Mouse (Mus musculus) neural tube, embryonic 13.5 days (tissue): ENCODE measurements around the gene Utf1. TPM values are rescaled to one million over a fixed set of nuclear protein-coding genes. Genes with fewer than 3 reads are reported as not detected.

Source experiments
- ATAC-seq: fragments of 200-750 bp; cut with Nextera tagmentation; 2 replicates; pipeline ENCODE4 v1.8.0; 2017; ENCODE audit warnings: low read depth, mild to moderate bottlenecking, moderate TSS enrichment, moderate library complexity
- H3K27ac ChIP-seq: fragments of 300-500 bp; sonication (generic); replicated peaks from 2 replicates; pipeline ENCODE4 v1.5.1; 2015; ENCODE audit warnings: moderate library complexity, mild to moderate bottlenecking, inconsistent platforms
- H3K27me3 ChIP-seq: fragments of 300-500 bp; sonication (generic); 2 replicates; pipeline ENCODE4 v1.6.1; 2015; ENCODE audit warnings: mild to moderate bottlenecking, inconsistent platforms
- H3K36me3 ChIP-seq: fragments of 300-500 bp; sonication (generic); 2 replicates; pipeline ENCODE4 v1.6.1; 2015; ENCODE audit warnings: mild to moderate bottlenecking, inconsistent platforms
- H3K4me1 ChIP-seq: fragments of 300-500 bp; sonication (generic); replicated peaks from 2 replicates; pipeline ENCODE4 v1.6.1; 2015; ENCODE audit warnings: inconsistent platforms
- H3K4me2 ChIP-seq: fragments of 300-500 bp; sonication (generic); 2 replicates; pipeline ENCODE4 v1.6.1; 2015; ENCODE audit warnings: inconsistent platforms, mild to moderate bottlenecking, moderate library complexity
- H3K4me3 ChIP-seq: fragments of 300-500 bp; sonication (generic); 2 replicates; pipeline ENCODE4 v1.5.1; 2015; ENCODE audit warnings: mild to moderate bottlenecking, inconsistent platforms
- H3K9ac ChIP-seq: fragments of 300-500 bp; sonication (generic); 2 replicates; pipeline ENCODE4 v1.6.1; 2015; ENCODE audit warnings: moderate library complexity, mild to moderate bottlenecking, inconsistent platforms
- H3K9me3 ChIP-seq: fragments of 300-500 bp; sonication (generic); 2 replicates; pipeline ENCODE4 v1.6.1; 2016; ENCODE audit warnings: inconsistent platforms
- WGBS: fragments of 180-500 bp; shearing (Covaris S2); methylation state at CpG from one replicate; pipeline ENCODE4 v1.1.7; 2015; 5-methylcytosine and 5-hydroxymethylcytosine counted together
- polyA plus RNA-seq: library from polyadenylated mRNA; unstranded; fragments of >200 nt; fragmentation: Nextera tagmentation; extraction: Ambion mirVana; gene quantifications from 2 replicates; pipeline ENCODE4 v1.2.1, GENCODE M21; 2015

Utf1 gene
- polyA plus RNA-seq, 1 experiment from 2014 or later, result not detected

GRCm38 (mm10) chr7:139944291-139945240 lies 977 bp downstream of the Utf1 start:
- 0 out of 2 replicates have a peak, but pooled peaks have one; percentile 11 for ATAC-seq
- H3K4me2 ChIP-seq, result peak overlapping the region; percentile 54
- H3K4me1 ChIP-seq, result peaks cover 15% of the 10 kb centered on the region
- 3% methylated on average over 68 of the region's 68 CpGs for WGBS
- peaks cover 91% of the 10 kb centered on the region for H3K27me3 ChIP-seq
- H3K9ac ChIP-seq, result no peak overlapping the region
- H3K4me3 ChIP-seq, result peak overlapping the region; percentile 30
- H3K9me3 ChIP-seq, result no peaks in the 10 kb centered on the region
- no peaks in the 10 kb centered on the region for H3K36me3 ChIP-seq
- no peak overlapping the region for H3K27ac ChIP-seq

- no peak overlapping the region for H3K4me2 ChIP-seq
- no peak overlapping the region for H3K4me3 ChIP-seq
- peaks cover 24% of the 10 kb centered on the region for H3K4me1 ChIP-seq
- ATAC-seq, result no peak
- H3K9ac ChIP-seq, result no peak overlapping the region
- no peaks in the 10 kb centered on the region for H3K9me3 ChIP-seq
- H3K36me3 ChIP-seq, result no peaks in the 10 kb centered on the region
- no peak overlapping the region for H3K27ac ChIP-seq
- peaks cover 100% of the 10 kb centered on the region for H3K27me3 ChIP-seq
- WGBS, result 11% methylated on average over 5 of the region's 5 CpGs
These were observed 1.9 kb downstream of the Utf1 start for GRCm38 (mm10) chr7:139945516-139945915.

- Histone ChIP-seq H3K4me3 (no peak overlapping the region), H3K27ac (no peak overlapping the region), H3K4me1 (peaks cover 29% of the 10 kb centered on the region), H3K9me3 (no peaks in the 10 kb centered on the region), H3K27me3 (peaks cover 100% of the 10 kb centered on the region), H3K9ac (no peak overlapping the region), H3K4me2 (no peak overlapping the region), H3K36me3 (no peaks in the 10 kb centered on the region)
- no peak for ATAC-seq
- 20% methylated on average over 5 of the region's 5 CpGs for WGBS
These were observed 2.4 kb downstream of the Utf1 start for GRCm38 (mm10) chr7:139946032-139946431.

- H3K4me1 ChIP-seq, result peaks cover 18% of the 10 kb centered on the region
- no peak overlapping the region for H3K27ac ChIP-seq
- peak; percentile 77 for ATAC-seq
- peak overlapping the region; percentile 53 for H3K9ac ChIP-seq
- no peaks in the 10 kb centered on the region for H3K36me3 ChIP-seq
- H3K27me3 ChIP-seq, result peaks cover 76% of the 10 kb centered on the region
- peak overlapping the region; percentile 36 for H3K4me3 ChIP-seq
- H3K9me3 ChIP-seq, result no peaks in the 10 kb centered on the region
- H3K4me2 ChIP-seq, result peak overlapping the region; percentile 67
- under 1% methylated on average over 15 of the region's 15 CpGs for WGBS
These were observed 6.3 kb downstream of the Utf1 start for GRCm38 (mm10) chr7:139949893-139950282.

GRCm38 (mm10) chr7:139950283-139950971 lies 6.8 kb downstream of the Utf1 start:
- Histone ChIP-seq H3K27ac (no peak overlapping the region), H3K4me3 (peak overlapping the region; percentile 36), H3K4me1 (peaks cover 18% of the 10 kb centered on the region), H3K36me3 (no peaks in the 10 kb centered on the region), H3K9ac (peak overlapping the region; percentile 53), H3K4me2 (peak overlapping the region; percentile 67), H3K27me3 (peaks cover 76% of the 10 kb centered on the region), H3K9me3 (no peaks in the 10 kb centered on the region)
- ATAC-seq, result peak; percentile 74; the same call in 1 of the 2 replicates
- 1% methylated on average over 33 of the region's 33 CpGs for WGBS

- Histone ChIP-seq H3K36me3 (no peaks in the 10 kb centered on the region), H3K27me3 (peaks cover 71% of the 10 kb centered on the region), H3K4me2 (peak overlapping the region; percentile 67), H3K9ac (peak overlapping the region; percentile 53), H3K4me1 (peaks cover 18% of the 10 kb centered on the region), H3K4me3 (peak overlapping the region; percentile 36), H3K27ac (no peak overlapping the region), H3K9me3 (no peaks in the 10 kb centered on the region)
- WGBS, result 5% methylated on average over 16 of the region's 16 CpGs
- no peak for ATAC-seq
These were observed 7.5 kb downstream of the Utf1 start for GRCm38 (mm10) chr7:139951079-139951478.

GRCm38 (mm10) chr7:139951991-139952633 lies 8.5 kb downstream of the Utf1 start:
- no peak for ATAC-seq
- Histone ChIP-seq H3K27me3 (peaks cover 67% of the 10 kb centered on the region), H3K4me2 (no peak overlapping the region), H3K4me3 (no peak overlapping the region), H3K9ac (no peak overlapping the region), H3K36me3 (no peaks in the 10 kb centered on the region), H3K27ac (no peak overlapping the region), H3K4me1 (peaks cover 18% of the 10 kb centered on the region), H3K9me3 (no peaks in the 10 kb centered on the region)
- 52% methylated on average over 6 of the region's 6 CpGs for WGBS

- H3K9me3 ChIP-seq, result no peaks in the 10 kb centered on the region
- H3K36me3 ChIP-seq, result no peaks in the 10 kb centered on the region
- peaks cover 38% of the 10 kb centered on the region for H3K27me3 ChIP-seq
- H3K27ac ChIP-seq, result no peak overlapping the region
- H3K9ac ChIP-seq, result no peak overlapping the region
- WGBS, result 80% methylated on average over 4 of the region's 4 CpGs
- ATAC-seq, result no peak
- H3K4me1 ChIP-seq, result peaks cover 15% of the 10 kb centered on the region
- H3K4me2 ChIP-seq, result no peak overlapping the region
- H3K4me3 ChIP-seq, result no peak overlapping the region
These were observed 11.9 kb downstream of the Utf1 start for GRCm38 (mm10) chr7:139955505-139955904.

GRCm38 (mm10) chr7:139956658-139957057 lies 13.1 kb downstream of the Utf1 start:
- Histone ChIP-seq H3K4me1 (peaks cover 7% of the 10 kb centered on the region), H3K36me3 (no peaks in the 10 kb centered on the region), H3K4me2 (no peak overlapping the region), H3K9me3 (no peaks in the 10 kb centered on the region), H3K27me3 (peaks cover 27% of the 10 kb centered on the region), H3K27ac (no peak overlapping the region), H3K4me3 (no peak overlapping the region), H3K9ac (no peak overlapping the region)
- WGBS, result 79% methylated on average over 3 of the region's 3 CpGs
- ATAC-seq, result no peak

GRCm38 (mm10) chr7:139957437-139957836 lies 13.8 kb downstream of the Utf1 start:
- no peak for ATAC-seq
- H3K4me1 ChIP-seq, result peaks cover 7% of the 10 kb centered on the region; the same call in 1 of the 2 replicates
- H3K9ac ChIP-seq, result no peak overlapping the region
- WGBS, result 58% methylated on average over 11 of the region's 11 CpGs
- H3K4me2 ChIP-seq, result no peak overlapping the region
- no peaks in the 10 kb centered on the region for H3K36me3 ChIP-seq
- no peak overlapping the region for H3K4me3 ChIP-seq
- no peak overlapping the region for H3K27ac ChIP-seq
- peaks cover 20% of the 10 kb centered on the region for H3K27me3 ChIP-seq
- no peaks in the 10 kb centered on the region for H3K9me3 ChIP-seq

GRCm38 (mm10) chr7:139957958-139958357 lies 14.4 kb downstream of the Utf1 start:
- peaks cover 18% of the 10 kb centered on the region for H3K27me3 ChIP-seq
- no peaks in the 10 kb centered on the region for H3K36me3 ChIP-seq
- H3K4me1 ChIP-seq, result peaks cover 7% of the 10 kb centered on the region; the same call in 1 of the 2 replicates
- no peak overlapping the region for H3K27ac ChIP-seq
- H3K9ac ChIP-seq, result no peak overlapping the region
- H3K4me2 ChIP-seq, result no peak overlapping the region
- ATAC-seq, result 0 out of 2 replicates have a peak, but pooled peaks have one; percentile 47
- H3K9me3 ChIP-seq, result no peaks in the 10 kb centered on the region
- 28% methylated on average over 11 of the region's 11 CpGs for WGBS
- H3K4me3 ChIP-seq, result no peak overlapping the region

- H3K27ac ChIP-seq, result no peak overlapping the region
- WGBS, result 87% methylated on average over 10 of the region's 10 CpGs
- H3K9me3 ChIP-seq, result no peaks in the 10 kb centered on the region
- peaks cover 7% of the 10 kb centered on the region; the same call in 1 of the 2 replicates for H3K4me1 ChIP-seq
- H3K27me3 ChIP-seq, result peaks cover 11% of the 10 kb centered on the region
- no peak for ATAC-seq
- H3K9ac ChIP-seq, result no peak overlapping the region
- H3K4me3 ChIP-seq, result no peak overlapping the region
- H3K36me3 ChIP-seq, result no peaks in the 10 kb centered on the region
- H3K4me2 ChIP-seq, result no peak overlapping the region
These were observed 17.6 kb downstream of the Utf1 start for GRCm38 (mm10) chr7:139961141-139961540.
